Mouse (Mus musculus) heart, postnatal 25 days (tissue): Measurements from ENCODE around the gene Eml1. TPM values are rescaled to one million over a fixed set of nuclear protein-coding genes. Genes with fewer than 3 reads are reported as not detected.

Experiments used
- DNase-seq: peaks from one replicate; pipeline ENCODE4 v3.0.0; 2022; ENCODE audit warnings: low spot score
- intact Hi-C: fragments of 180-260 bp; cut with DNase I; formaldehyde crosslinking; loops from one replicate; pipeline ENCODE4 v1.15.1; 2025
- total RNA-seq, 2 experiments: library from RNA; stranded (reverse); gene quantifications; 2 replicates each; pipeline ENCODE4 v1.2.3; 2021

Eml1 gene
- total RNA-seq, 2 experiments from 2014 or later = 76.4 to 78.6 TPM

- intact Hi-C loops = loop anchor here (2.0 kb wide), 1 partner anchor 21 kb away; no protein-coding TSS in a partner anchor
- no peak for DNase-seq
These were observed 640 bp downstream of the Eml1 start for GRCm38 (mm10) chr12:108371429-108371765.

- DNase-seq = no peak
These were observed 1.5 kb downstream of the Eml1 start for GRCm38 (mm10) chr12:108372241-108372640.

GRCm38 (mm10) chr12:108373611-108374010 lies 2.9 kb downstream of the Eml1 start:
- no peak for DNase-seq

More at GRCm38 (mm10) chr12:108372241-108372640, 1.5 kb downstream of the Eml1 start:
- intact Hi-C loops = no loop called here

GRCm38 (mm10) chr12:108374689-108375088 lies 3.9 kb downstream of the Eml1 start:
- intact Hi-C loops = no loop called here
- no peak for DNase-seq

More at GRCm38 (mm10) chr12:108373611-108374010, 2.9 kb downstream of the Eml1 start:
- intact Hi-C loops = no loop called here

- DNase-seq = no peak
- intact Hi-C loops = no loop called here
These were observed 7.8 kb downstream of the Eml1 start for GRCm38 (mm10) chr12:108378379-108379133.

- peak; percentile 48 for DNase-seq
- intact Hi-C loops = no loop called here
These were observed 15.9 kb downstream of the Eml1 start for GRCm38 (mm10) chr12:108386476-108387232.

- intact Hi-C loops = no loop called here
- no peak for DNase-seq
These were observed 19.0 kb downstream of the Eml1 start for GRCm38 (mm10) chr12:108389718-108390117.

GRCm38 (mm10) chr12:108392254-108393044 lies 21.7 kb downstream of the Eml1 start:
- peak; percentile 41 for DNase-seq
- intact Hi-C loops = loop anchor here (2.0 kb wide), 1 partner anchor 22 kb away; the partner anchor contains the start of gene Eml1

GRCm38 (mm10) chr12:108393082-108393481 lies 22.3 kb downstream of the Eml1 start:
- intact Hi-C loops = loop anchor here (2.0 kb wide), 1 partner anchor 22 kb away; the partner anchor contains the start of gene Eml1

GRCm38 (mm10) chr12:108393637-108394036 lies 22.9 kb downstream of the Eml1 start:
- DNase-seq = peak; percentile 90
- intact Hi-C loops = loop anchor here (2.0 kb wide), 1 partner anchor 23 kb away; the partner anchor contains the start of gene Eml1

More at GRCm38 (mm10) chr12:108393082-108393481, 22.3 kb downstream of the Eml1 start:
- DNase-seq = no peak

GRCm38 (mm10) chr12:108394534-108395284 lies 24.0 kb downstream of the Eml1 start:
- intact Hi-C loops = no loop called here
- DNase-seq = no peak

- no peak for DNase-seq
- intact Hi-C loops = no loop called here
These were observed 24.5 kb downstream of the Eml1 start for GRCm38 (mm10) chr12:108395285-108395660.

- DNase-seq = no peak
- intact Hi-C loops = no loop called here
These were observed 25.6 kb downstream of the Eml1 start for GRCm38 (mm10) chr12:108396081-108396947.

- intact Hi-C loops = no loop called here
- DNase-seq = no peak
These were observed 27.9 kb downstream of the Eml1 start for GRCm38 (mm10) chr12:108398681-108399080.

- intact Hi-C loops = no loop called here
- DNase-seq = no peak
These were observed 28.4 kb downstream of the Eml1 start for GRCm38 (mm10) chr12:108399191-108399590.

- intact Hi-C loops = no loop called here
These were observed 30.2 kb downstream of the Eml1 start for GRCm38 (mm10) chr12:108400951-108401350.

GRCm38 (mm10) chr12:108403957-108404356 lies 33.2 kb downstream of the Eml1 start:
- intact Hi-C loops = no loop called here
- DNase-seq = peak; percentile 49

More at GRCm38 (mm10) chr12:108400951-108401350, 30.2 kb downstream of the Eml1 start:
- DNase-seq = no peak

GRCm38 (mm10) chr12:108409100-108409499 lies 38.3 kb downstream of the Eml1 start:
- DNase-seq = no peak
- intact Hi-C loops = no loop called here
